Mouse (Mus musculus): ENCODE results near the gene Trim12c. TPM values are rescaled to one million over a fixed set of nuclear protein-coding genes. Genes with fewer than 3 reads are reported as not detected.
"Not testable (repeated sequence)": the region's sequence is repeated elsewhere in the genome, so short reads cannot be mapped to it uniquely, and the experiment has no call there.

Gene Trim12c
- polyA plus RNA-seq, 1 experiment from 2014 or later, result 1.1 TPM

- H3K4me1 ChIP-seq; H3K27ac ChIP-seq; H3K9ac ChIP-seq; H3K36me3 ChIP-seq; ATAC-seq (ENCODE audit: low FRiP score, low read depth); H3K27me3 ChIP-seq (replicated peaks); H3K4me3 ChIP-seq; H3K9me3 ChIP-seq: not testable (repeated sequence)
- H3K4me2 ChIP-seq (replicated peaks), result peak within 1 kb of the TSS; percentile 40
- 41% methylated on average over 4 of the region's 4 CpGs for WGBS
These were observed 37.6 kb downstream of the Trim12c start, which contains the start of gene Trim12a for GRCm38 (mm10) chr7:104315369-104316080. Gene Trim12a, minus strand, starts transcription at chr7:104315466.

GRCm38 (mm10) chr7:104314796-104315353 is 38.3 kb downstream of the Trim12c start:
- peak overlapping the region; percentile 40 for H3K4me2 ChIP-seq (replicated peaks)
- H3K36me3 ChIP-seq, result no peaks in the 10 kb centered on the region
- 20% methylated on average over 15 of the region's 15 CpGs for whole genome bisulfite sequencing
- H3K9ac ChIP-seq, result no peak overlapping the region
- no peak overlapping the region for H3K27ac ChIP-seq
- no peak overlapping the region for H3K4me3 ChIP-seq
- no peak for ATAC-seq (ENCODE audit: low FRiP score, low read depth)
- no peaks in the 10 kb centered on the region for H3K4me1 ChIP-seq
- no peaks in the 10 kb centered on the region for H3K9me3 ChIP-seq
- H3K27me3 ChIP-seq (replicated peaks), result no peaks in the 10 kb centered on the region

GRCm38 (mm10) chr7:104291638-104292400 is 61.3 kb downstream of the Trim12c start:
- Histone ChIP-seq H3K4me1 (no peaks in the 10 kb centered on the region), H3K27ac (no peak overlapping the region), H3K36me3 (no peaks in the 10 kb centered on the region), H3K9ac (no peak overlapping the region), H3K4me3 (no peak overlapping the region), H3K4me2 (replicated peaks) (no peak overlapping the region), H3K27me3 (replicated peaks) (no peaks in the 10 kb centered on the region), H3K9me3 (no peaks in the 10 kb centered on the region)
- no peak for ATAC-seq (ENCODE audit: low FRiP score, low read depth)
- WGBS, result 85% methylated on average over 5 of the region's 5 CpGs

- no peaks in the 10 kb centered on the region for H3K4me1 ChIP-seq
- no peaks in the 10 kb centered on the region for H3K36me3 ChIP-seq
- H3K9ac ChIP-seq, result no peak overlapping the region
- H3K27ac ChIP-seq, result no peak overlapping the region
- no peaks in the 10 kb centered on the region for H3K9me3 ChIP-seq
- 96% methylated on average over 1 of the region's 1 CpGs for WGBS
- ATAC-seq (ENCODE audit: low FRiP score, low read depth), result no peak
- no peak overlapping the region for H3K4me3 ChIP-seq
- no peak overlapping the region for H3K4me2 ChIP-seq (replicated peaks)
- H3K27me3 ChIP-seq (replicated peaks), result no peaks in the 10 kb centered on the region
These were observed 62.5 kb downstream of the Trim12c start for GRCm38 (mm10) chr7:104290641-104291040.

Other genes with a start within 250 kb of the Trim12c start
- not detected in 2 replicates for gene Olfr646, start 248.5 kb downstream of the Trim12c start, polyA plus RNA-seq (2016; fragmentation: Nextera tagmentation; extraction: Ambion mirVana)
- not detected in 2 replicates for gene Ubqln5, start 223.5 kb downstream of the Trim12c start, polyA plus RNA-seq (2016; fragmentation: Nextera tagmentation; extraction: Ambion mirVana)
- not detected in 2 replicates for gene Olfr643, start 216.0 kb downstream of the Trim12c start, polyA plus RNA-seq (2016; fragmentation: Nextera tagmentation; extraction: Ambion mirVana)
- gene Ubqln3, start 210.1 kb downstream of the Trim12c start, polyA plus RNA-seq (2016; fragmentation: Nextera tagmentation; extraction: Ambion mirVana), result not detected in 2 replicates
- not detected in 2 replicates for gene Ubqlnl, start 202.8 kb downstream of the Trim12c start, polyA plus RNA-seq (2016; fragmentation: Nextera tagmentation; extraction: Ambion mirVana)
- not detected in 2 replicates for gene Olfm5, start 188.5 kb downstream of the Trim12c start, polyA plus RNA-seq (2016; fragmentation: Nextera tagmentation; extraction: Ambion mirVana)
- gene Olfr648, start 170.0 kb downstream of the Trim12c start, polyA plus RNA-seq (2016; fragmentation: Nextera tagmentation; extraction: Ambion mirVana), result 0.43 and 0.56 TPM in 2 replicates
- not detected in 2 replicates for gene Olfr649, start 157.4 kb downstream of the Trim12c start, polyA plus RNA-seq (2016; fragmentation: Nextera tagmentation; extraction: Ambion mirVana)
- 1.2 TPM in 2 replicates for gene Trim6, start 134.6 kb downstream of the Trim12c start, polyA plus RNA-seq (2016; fragmentation: Nextera tagmentation; extraction: Ambion mirVana)
- 0.76 and 1.2 TPM in 2 replicates for gene Trim34a, start 108.9 kb downstream of the Trim12c start, polyA plus RNA-seq (2016; fragmentation: Nextera tagmentation; extraction: Ambion mirVana)
- 0.15 and 0.22 TPM in 2 replicates for gene Trim5, start 65.3 kb downstream of the Trim12c start, polyA plus RNA-seq (2016; fragmentation: Nextera tagmentation; extraction: Ambion mirVana)
- gene Trim12a, start 37.9 kb downstream of the Trim12c start, polyA plus RNA-seq (2016; fragmentation: Nextera tagmentation; extraction: Ambion mirVana), result 2.7 and 2.9 TPM in 2 replicates
- not detected in 2 replicates for gene Trim34b, start 23.9 kb downstream of the Trim12c start, polyA plus RNA-seq (2016; fragmentation: Nextera tagmentation; extraction: Ambion mirVana)
- gene Trim30b, start 16.5 kb upstream of the Trim12c start, polyA plus RNA-seq (2016; fragmentation: Nextera tagmentation; extraction: Ambion mirVana), result not detected in 2 replicates
- not detected in 2 replicates for gene Trim30c, start 47.5 kb upstream of the Trim12c start, polyA plus RNA-seq (2016; fragmentation: Nextera tagmentation; extraction: Ambion mirVana)
- 0.77 and 0.89 TPM in 2 replicates for gene Trim30a, start 111.8 kb upstream of the Trim12c start, polyA plus RNA-seq (2016; fragmentation: Nextera tagmentation; extraction: Ambion mirVana)
- 0.06 TPM in 1 of 2 replicates, not detected in the other for gene Trim30d, start 154.5 kb upstream of the Trim12c start, polyA plus RNA-seq (2016; fragmentation: Nextera tagmentation; extraction: Ambion mirVana)
- gene Olfr651, start 196.8 kb upstream of the Trim12c start, polyA plus RNA-seq (2016; fragmentation: Nextera tagmentation; extraction: Ambion mirVana), result not detected in 2 replicates
- not detected in 2 replicates for gene Olfr652, start 207.5 kb upstream of the Trim12c start, polyA plus RNA-seq (2016; fragmentation: Nextera tagmentation; extraction: Ambion mirVana)
- not detected in 2 replicates for gene Olfr653, start 224.0 kb upstream of the Trim12c start, polyA plus RNA-seq (2016; fragmentation: Nextera tagmentation; extraction: Ambion mirVana)
- not detected in 2 replicates for gene Olfr654, start 233.7 kb upstream of the Trim12c start, polyA plus RNA-seq (2016; fragmentation: Nextera tagmentation; extraction: Ambion mirVana)
- gene Olfr655, start 248.4 kb upstream of the Trim12c start, polyA plus RNA-seq (2016; fragmentation: Nextera tagmentation; extraction: Ambion mirVana), result not detected in 2 replicates

Data from neural tube, embryonic 12.5 days (tissue).